Mouse (Mus musculus) liver, postnatal 0 days (tissue): ENCODE measurements at regions not wholly inside any gene's neighbourhood (a gene's known extent, or its start where the extent isn't known, plus 50 kb on each side); places are given as distances from the start of the nearest gene placed in this dataset.

Experiments used
- ATAC-seq: fragments of 200-750 bp; cut with Nextera tagmentation; 2 replicates; pipeline ENCODE4 v1.8.0; 2017; ENCODE audit warnings: mild to moderate bottlenecking, moderate library complexity
- DNase-seq: peaks from one replicate; pipeline ENCODE4 v3.0.0-alpha.2; 2016
- H3K27ac ChIP-seq: fragments of 300-500 bp; sonication (generic); 2 replicates; pipeline ENCODE4 v1.5.1; 2014; ENCODE audit warnings: antibody characterized with exemption, moderate library complexity, mild to moderate bottlenecking, low read depth
- H3K27me3 ChIP-seq: fragments of 300-500 bp; sonication (generic); 2 replicates; pipeline ENCODE4 v1.6.1; 2014; ENCODE audit warnings: low read length, control low read depth, mixed read lengths; ENCODE audit not compliant: insufficient read depth
- H3K36me3 ChIP-seq: fragments of 300-500 bp; sonication (generic); replicated peaks from 2 replicates; pipeline ENCODE4 v1.6.1; 2014; ENCODE audit warnings: mild to moderate bottlenecking, control low read depth, low read length, moderate library complexity, mixed read lengths; ENCODE audit not compliant: insufficient read depth
- H3K4me1 ChIP-seq: fragments of 300-500 bp; sonication (generic); 2 replicates; pipeline ENCODE4 v1.6.1; 2014; ENCODE audit warnings: antibody characterized with exemption, mild to moderate bottlenecking, control low read depth; ENCODE audit not compliant: insufficient read depth
- H3K4me2 ChIP-seq: fragments of 300-500 bp; sonication (generic); 2 replicates; pipeline ENCODE4 v1.6.1; 2014; ENCODE audit warnings: low read depth, mild to moderate bottlenecking, low read length, moderate library complexity, mixed read lengths
- H3K4me3 ChIP-seq: fragments of 300-500 bp; sonication (generic); 2 replicates; pipeline ENCODE4 v1.5.1; 2014; ENCODE audit warnings: low read depth, low read length
- H3K9ac ChIP-seq: fragments of 300-500 bp; sonication (generic); replicated peaks from 2 replicates; pipeline ENCODE4 v1.6.1; 2014; ENCODE audit warnings: mild to moderate bottlenecking, moderate library complexity
- H3K9me3 ChIP-seq: fragments of 300-500 bp; sonication (generic); 2 replicates; pipeline ENCODE4 v1.6.1; 2016; ENCODE audit warnings: mild to moderate bottlenecking, control low read depth, low read length, mixed read lengths
- CTCF ChIP-seq: sonication (generic); IDR thresholded peaks from 2 replicates; pipeline ENCODE4 v1.5.1; 2016; ENCODE audit warnings: antibody characterized with exemption, low read depth
- EP300 ChIP-seq: IDR thresholded peaks from 2 replicates; pipeline ENCODE4 v1.6.1; 2016; ENCODE audit warnings: antibody characterized with exemption, low read depth, mild to moderate bottlenecking
- WGBS: fragments of 180-500 bp; shearing (Covaris S2); extraction: QIAGEN DNeasy Blood & Tissue Kit; methylation state at CpG from one replicate; pipeline ENCODE4 v1.1.7; 2014; ENCODE audit not compliant: insufficient replicate concordance; 5-methylcytosine and 5-hydroxymethylcytosine counted together

DNA sequence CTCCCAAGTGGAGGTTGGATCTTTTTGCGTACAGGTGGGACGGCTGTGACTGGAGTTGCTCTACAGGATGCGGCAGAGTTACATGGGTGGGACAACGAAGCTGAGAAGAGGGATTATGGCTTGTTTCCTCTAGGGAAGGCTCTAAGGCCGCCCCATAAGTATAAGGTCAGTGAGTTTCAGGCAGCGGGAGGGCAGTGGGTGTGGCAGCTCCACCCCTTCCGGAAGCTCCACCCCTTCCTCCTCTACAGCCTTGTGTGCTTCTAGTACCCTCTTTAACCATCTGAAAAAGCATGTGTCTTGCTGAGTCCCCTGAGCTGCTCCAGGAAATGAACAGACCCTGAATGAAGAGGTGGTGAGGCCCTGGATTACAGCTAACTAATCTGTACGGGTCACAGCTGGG is 101.2 kb upstream of the Afdn start:
- Histone ChIP-seq H3K36me3 (no peaks in the 10 kb centered on the region), H3K27ac (no peak overlapping the region), H3K4me1 (peaks cover 9% of the 10 kb centered on the region; the same call in 1 of the 2 replicates), H3K9me3 (no peaks in the 10 kb centered on the region), H3K27me3 (no peaks in the 10 kb centered on the region), H3K4me2 (peak overlapping the region; percentile 27), H3K9ac (no peak overlapping the region), H3K4me3 (no peak overlapping the region)
- DNase-seq: peak; percentile 45
- 19% methylated on average over 8 of the region's 8 CpGs for WGBS
- peak; percentile 26; the same call in 1 of the 2 replicates for ATAC-seq
- TF ChIP-seq EP300 (no peak), CTCF (no peak)

- ATAC-seq: no peak
- no peak overlapping the region for H3K4me3 ChIP-seq
- H3K9ac ChIP-seq: no peak overlapping the region
- TF ChIP-seq CTCF: no peak
- TF ChIP-seq EP300: no peak
- DNase-seq: no peak
- H3K9me3 ChIP-seq: no peaks in the 10 kb centered on the region
- no peaks in the 10 kb centered on the region for H3K27me3 ChIP-seq
- no peaks in the 10 kb centered on the region for H3K36me3 ChIP-seq
- WGBS: 43% methylated on average over 4 of the region's 4 CpGs
- no peak overlapping the region for H3K27ac ChIP-seq
- peaks cover 9% of the 10 kb centered on the region; the same call in 1 of the 2 replicates for H3K4me1 ChIP-seq
- peak overlapping the region; percentile 27 for H3K4me2 ChIP-seq
These were observed 100.4 kb upstream of the Afdn start for GRCm38 (mm10) chr17:13659943-13660342.

- Histone ChIP-seq H3K27ac (no peak overlapping the region), H3K9ac (no peak overlapping the region), H3K36me3 (no peaks in the 10 kb centered on the region), H3K4me2 (no peak overlapping the region), H3K9me3 (no peaks in the 10 kb centered on the region), H3K4me3 (no peak overlapping the region), H3K27me3 (no peaks in the 10 kb centered on the region), H3K4me1 (peaks cover 8% of the 10 kb centered on the region; the same call in 1 of the 2 replicates)
- ATAC-seq (no peak), DNase-seq (no peak)
- no peak for TF ChIP-seq CTCF
- no peak for TF ChIP-seq EP300
- WGBS: 32% methylated on average over 8 of the region's 8 CpGs
These were observed 99.3 kb upstream of the Afdn start for GRCm38 (mm10) chr17:13661023-13661422.

- Histone ChIP-seq H3K36me3 (no peaks in the 10 kb centered on the region), H3K9me3 (no peaks in the 10 kb centered on the region), H3K27ac (no peak overlapping the region), H3K27me3 (no peaks in the 10 kb centered on the region), H3K4me3 (no peak overlapping the region), H3K4me1 (0 out of 2 replicates have a peak, but pooled peaks cover 5% of the 10 kb centered on the region), H3K4me2 (no peak overlapping the region), H3K9ac (no peak overlapping the region)
- TF ChIP-seq EP300 (no peak), CTCF (no peak)
- WGBS: 70% methylated on average over 4 of the region's 4 CpGs
- DNase-seq: no peak
- no peak for ATAC-seq
These were observed 98.2 kb upstream of the Afdn start for GRCm38 (mm10) chr17:13662152-13662551.
